Comparison of ENCODE assay signal across 9 mouse cellular contexts in genomic region chr5:127483955-127484659, GRCm38 (mm10).
DNase-seq lines count a peak whose midpoint lies in the region; ATAC-seq and TF ChIP-seq lines count a peak whose summit lies in the region.
"Had no signal": no experiment of that assay in that cellular context is flagged by ENCODE, and none has a peak within 500 bp of the region (broad histone marks: within the 10 kb centered on the region; RNA-seq: fewer than 3 reads in every experiment).

No protein-coding gene starts in this region.

- no peak overlapping the region for H3K9ac ChIP-seq in liver, embryonic 12.5 days
- no peak overlapping the region for H3K9ac ChIP-seq in hindbrain, embryonic 15.5 days

- no peak for ATAC-seq in liver, embryonic 12.5 days
- ATAC-seq in hindbrain, embryonic 15.5 days (ENCODE audit: low FRiP score, low read depth): no peak
- ATAC-seq: midbrain, embryonic 16.5 days had no signal

- intact Hi-C loops in gastrocnemius, adult 2 months (cut with DNase I): no loop called here

- H3K4me2 ChIP-seq in liver, embryonic 12.5 days: 0 out of 2 replicates have a peak overlapping the region, but pooled peaks have one; percentile 14
- peak overlapping the region; percentile 10; the same call in 1 of the 2 replicates for H3K4me2 ChIP-seq in hindbrain, embryonic 15.5 days
- H3K4me2 ChIP-seq: heart, embryonic 11.5 days had no signal

- no peaks in the 10 kb centered on the region for H3K4me1 ChIP-seq in liver, embryonic 12.5 days
- peaks cover 17% of the 10 kb centered on the region for H3K4me1 ChIP-seq in hindbrain, embryonic 15.5 days (replicated peaks)

- TF ChIP-seq CTCF in gastrocnemius, adult 2 months (IDR thresholded peaks at IDR 0.05): no peak

- 50% methylated on average over 8 of the region's 8 CpGs for WGBS in liver, embryonic 12.5 days (ENCODE audit: insufficient replicate concordance)
- 18% methylated on average over 8 of the region's 8 CpGs for WGBS in hindbrain, embryonic 15.5 days

- no peaks in the 10 kb centered on the region for H3K27me3 ChIP-seq in liver, embryonic 12.5 days (replicated peaks)
- no peaks in the 10 kb centered on the region for H3K27me3 ChIP-seq in hindbrain, embryonic 15.5 days

- H3K4me3 ChIP-seq in liver, embryonic 12.5 days: no peak overlapping the region
- no peak overlapping the region for H3K4me3 ChIP-seq in hindbrain, embryonic 15.5 days
- H3K4me3 ChIP-seq in gastrocnemius, adult 2 months: no peak overlapping the region

- no peak overlapping the region for H3K27ac ChIP-seq in liver, embryonic 12.5 days
- H3K27ac ChIP-seq in hindbrain, embryonic 15.5 days (replicated peaks): no peak overlapping the region
- H3K27ac ChIP-seq in gastrocnemius, adult 2 months: no peak overlapping the region

- H3K36me3 ChIP-seq in liver, embryonic 12.5 days: no peaks in the 10 kb centered on the region
- no peaks in the 10 kb centered on the region for H3K36me3 ChIP-seq in hindbrain, embryonic 15.5 days

- no peak for DNase-seq in liver
- DNase-seq in embryo, embryonic 11 days: peak; percentile 31
- peak; percentile 34 to 35 for DNase-seq in lung, postnatal 4 days
- no peak for DNase-seq in gastrocnemius, adult 2 months
- no peak for DNase-seq in adrenal gland, adult (ENCODE audit: inconsistent age in 2 of 2, low spot score in 1 of 2)

- H3K9me3 ChIP-seq in liver, embryonic 12.5 days (replicated peaks): peaks cover 4% of the 10 kb centered on the region; the same call in 1 of the 2 replicates
- H3K9me3 ChIP-seq in hindbrain, embryonic 15.5 days: no peaks in the 10 kb centered on the region

Comparison
In these comparisons a context has a peak if more than half of its experiments do, and no peak if none do; other contexts are left out.
1. DNase-seq: peak in embryo, embryonic 11 days (single experiment) and lung, postnatal 4 days (2 of 2); none in liver (single experiment), gastrocnemius, adult 2 months (single experiment) and adrenal gland, adult (0 of 2).